Mouse (Mus musculus) thymus, postnatal 4 days (tissue): ENCODE data around the gene Metrn.

Source experiments
- DNase-seq: peaks from one replicate; pipeline ENCODE4 v3.0.0; 2021

The Metrn gene

GRCm38 (mm10) chr17:25796951-25797369 is at the start of gene Metrn:
Gene Metrn (minus strand): TSS chr17:25797136.
- DNase-seq: peak; percentile 97

GRCm38 (mm10) chr17:25844396-25844901 is 47.5 kb upstream of the Metrn start, which contains the start of gene Rhot2:
Gene Rhot2 (minus strand): TSS chr17:25844851.
- peak; percentile 98 for DNase-seq

- no peak for DNase-seq
Observed at GRCm38 (mm10) chr17:25843636-25844395, 46.9 kb upstream of the Metrn start.

- no peak for DNase-seq
Observed at GRCm38 (mm10) chr17:25843122-25843521, 46.2 kb upstream of the Metrn start.

- DNase-seq: no peak
Observed at GRCm38 (mm10) chr17:25842509-25842908, 45.6 kb upstream of the Metrn start.

- no peak for DNase-seq
Observed at GRCm38 (mm10) chr17:25841117-25841880, 44.4 kb upstream of the Metrn start, which contains the start of gene Gm20683. Gene Gm20683 (minus strand): TSS chr17:25841763.

GRCm38 (mm10) chr17:25840519-25840918 is 43.6 kb upstream of the Metrn start:
- no peak for DNase-seq

- no peak for DNase-seq
Observed at GRCm38 (mm10) chr17:25839455-25840235, 42.7 kb upstream of the Metrn start.

- no peak for DNase-seq
Observed at GRCm38 (mm10) chr17:25838904-25839303, 42.0 kb upstream of the Metrn start.

- no peak for DNase-seq
Observed at GRCm38 (mm10) chr17:25837533-25837932, 40.6 kb upstream of the Metrn start.

- DNase-seq: peak; percentile 75
Observed at GRCm38 (mm10) chr17:25837076-25837410, 40.1 kb upstream of the Metrn start, which contains the start of gene Rhbdl1. Gene Rhbdl1 (minus strand): TSS chr17:25837295.

GRCm38 (mm10) chr17:25836397-25837075 is 39.6 kb upstream of the Metrn start:
- no peak for DNase-seq

- DNase-seq: no peak
Observed at GRCm38 (mm10) chr17:25835816-25836215, 38.9 kb upstream of the Metrn start.

GRCm38 (mm10) chr17:25835301-25835700 is 38.4 kb upstream of the Metrn start:
- DNase-seq: no peak

GRCm38 (mm10) chr17:25834595-25835222 is 37.8 kb upstream of the Metrn start:
- no peak for DNase-seq

- DNase-seq: no peak
Observed at GRCm38 (mm10) chr17:25833961-25834594, 37.1 kb upstream of the Metrn start.

GRCm38 (mm10) chr17:25833291-25833663 is 36.3 kb upstream of the Metrn start, which contains the start of gene Stub1:
Gene Stub1 (minus strand): TSS chr17:25833404.
- DNase-seq: no peak

GRCm38 (mm10) chr17:25832436-25833290 is 35.7 kb upstream of the Metrn start:
- peak; percentile 99 for DNase-seq

- no peak for DNase-seq
Observed at GRCm38 (mm10) chr17:25831451-25832281, 34.7 kb upstream of the Metrn start.
